Mouse (Mus musculus): ENCODE results near the gene Rab3c. TPM values are rescaled to one million over a fixed set of nuclear protein-coding genes. Genes with fewer than 3 reads are reported as not detected.

Rab3c gene
- polyA plus RNA-seq, 1 experiment from 2014 or later, result 0.31 TPM

- Histone ChIP-seq H3K9me3 (replicated peaks) (no peaks in the 10 kb centered on the region), H3K27me3 (ENCODE audit: low read depth, poor library complexity, severe bottlenecking) (peaks cover 9% of the 10 kb centered on the region), H3K36me3 (no peaks in the 10 kb centered on the region), H3K4me3 (no peak overlapping the region), H3K27ac (peak overlapping the region; percentile 50; the same call in 1 of the 2 replicates), H3K4me1 (peaks cover 17% of the 10 kb centered on the region)
- no peak for DNase-seq (ENCODE audit: low spot score)
- WGBS, result 88% methylated on average over 10 of the region's 10 CpGs
Measured at GRCm38 (mm10) chr13:110024381-110025161, 256.2 kb downstream of the Rab3c start.

- Histone ChIP-seq H3K4me1 (peaks cover 31% of the 10 kb centered on the region), H3K36me3 (no peaks in the 10 kb centered on the region), H3K9me3 (replicated peaks) (no peaks in the 10 kb centered on the region), H3K27me3 (ENCODE audit: low read depth, poor library complexity, severe bottlenecking) (peaks cover 16% of the 10 kb centered on the region), H3K27ac (no peak overlapping the region), H3K4me3 (no peak overlapping the region)
- peak; percentile 63 for DNase-seq (ENCODE audit: low spot score)
- 85% methylated on average over 5 of the region's 5 CpGs for WGBS
Measured at GRCm38 (mm10) chr13:110023031-110023430, 257.8 kb downstream of the Rab3c start.

DNA sequence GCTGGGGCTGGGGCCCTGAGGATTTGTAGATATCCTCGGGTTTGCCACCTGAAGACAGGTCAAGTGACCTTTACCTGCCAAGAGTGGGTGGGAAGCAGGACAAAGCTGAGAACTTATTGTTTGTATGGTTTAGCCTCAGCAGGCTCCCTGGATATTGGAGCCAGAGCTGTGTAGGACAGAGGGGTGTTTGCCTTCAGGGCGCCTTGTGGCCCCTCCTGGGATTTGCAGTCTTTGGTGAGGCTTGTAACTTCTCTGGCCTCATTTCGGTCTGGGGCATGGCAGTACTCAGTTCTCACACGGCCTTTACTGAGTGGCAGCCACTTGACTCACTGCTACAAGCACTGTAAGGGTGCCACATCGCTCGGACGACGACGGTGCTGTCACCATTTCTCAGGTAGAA is 261.0 kb downstream of the Rab3c start:
- H3K4me1 ChIP-seq, result peaks cover 35% of the 10 kb centered on the region
- H3K27ac ChIP-seq, result peak overlapping the region; percentile 36
- no peaks in the 10 kb centered on the region for H3K9me3 ChIP-seq (replicated peaks)
- H3K4me3 ChIP-seq, result peak overlapping the region; percentile 48; the same call in 1 of the 2 replicates
- no peaks in the 10 kb centered on the region for H3K36me3 ChIP-seq
- peaks cover 16% of the 10 kb centered on the region for H3K27me3 ChIP-seq (ENCODE audit: low read depth, poor library complexity, severe bottlenecking)
- no peak for DNase-seq (ENCODE audit: low spot score)
- WGBS, result 28% methylated on average over 9 of the region's 9 CpGs

DNA sequence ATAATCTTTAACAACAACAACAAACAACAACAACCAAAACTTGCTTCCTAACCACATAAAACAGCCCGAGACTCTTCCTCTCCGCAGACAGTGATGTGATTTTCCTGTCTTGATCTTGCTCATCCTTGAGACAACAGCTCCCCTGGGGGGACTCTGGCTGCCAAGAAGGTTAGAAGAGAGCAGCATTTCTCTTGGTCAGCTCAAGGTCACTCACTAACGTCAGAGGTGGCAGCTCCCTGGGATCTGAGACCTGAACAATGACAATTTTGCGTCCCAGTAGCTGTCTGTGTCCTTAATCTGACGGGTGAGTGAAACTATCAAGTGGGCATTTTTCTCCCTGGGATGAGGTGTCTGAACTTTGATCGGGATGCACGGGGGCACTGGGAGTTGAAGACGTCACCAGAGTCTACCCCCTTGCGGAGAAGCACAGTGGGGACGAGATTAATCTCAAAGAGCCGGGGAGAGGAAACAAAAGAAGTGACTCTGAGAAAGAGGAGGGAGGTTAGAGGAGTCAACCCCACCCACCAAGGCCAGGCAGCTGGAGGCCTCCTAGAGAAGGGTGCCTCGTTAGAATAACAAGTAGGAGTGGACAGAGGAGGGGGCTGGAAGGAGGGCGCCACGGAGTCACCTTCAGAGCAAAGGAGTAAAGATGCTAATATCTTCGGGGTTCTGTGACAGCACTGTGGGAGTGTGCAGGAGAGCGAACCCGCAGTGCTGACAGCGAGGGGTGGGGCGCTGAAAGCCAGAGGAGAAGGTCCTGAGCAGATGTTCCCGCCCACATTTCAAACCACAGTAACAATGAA is 261.7 kb downstream of the Rab3c start:
- Histone ChIP-seq H3K9me3 (replicated peaks) (no peaks in the 10 kb centered on the region), H3K36me3 (no peaks in the 10 kb centered on the region), H3K4me3 (peak overlapping the region; percentile 48), H3K4me1 (peaks cover 30% of the 10 kb centered on the region), H3K27me3 (ENCODE audit: low read depth, poor library complexity, severe bottlenecking) (peaks cover 16% of the 10 kb centered on the region), H3K27ac (peak overlapping the region; percentile 2; the same call in 1 of the 2 replicates)
- WGBS, result under 1% methylated on average over 20 of the region's 20 CpGs
- DNase-seq (ENCODE audit: low spot score), result no peak

GRCm38 (mm10) chr13:110018431-110018901 is 262.3 kb downstream of the Rab3c start:
- no peaks in the 10 kb centered on the region for H3K9me3 ChIP-seq (replicated peaks)
- peak; percentile 87 for DNase-seq (ENCODE audit: low spot score)
- peaks cover 16% of the 10 kb centered on the region for H3K27me3 ChIP-seq (ENCODE audit: low read depth, poor library complexity, severe bottlenecking)
- peak overlapping the region; percentile 48 for H3K4me3 ChIP-seq
- WGBS, result 1% methylated on average over 17 of the region's 17 CpGs
- H3K36me3 ChIP-seq, result no peaks in the 10 kb centered on the region
- 0 out of 2 replicates have a peak overlapping the region, but pooled peaks have one; percentile 38 for H3K27ac ChIP-seq
- peaks cover 27% of the 10 kb centered on the region for H3K4me1 ChIP-seq

GRCm38 (mm10) chr13:110012029-110012428 is 268.8 kb downstream of the Rab3c start:
- peaks cover 7% of the 10 kb centered on the region; the same call in 1 of the 2 replicates for H3K27me3 ChIP-seq (ENCODE audit: low read depth, poor library complexity, severe bottlenecking)
- WGBS, result 93% methylated on average over 4 of the region's 4 CpGs
- H3K4me3 ChIP-seq, result no peak overlapping the region
- H3K36me3 ChIP-seq, result no peaks in the 10 kb centered on the region
- no peak overlapping the region for H3K27ac ChIP-seq
- DNase-seq (ENCODE audit: low spot score), result no peak
- no peaks in the 10 kb centered on the region for H3K4me1 ChIP-seq
- H3K9me3 ChIP-seq (replicated peaks), result no peaks in the 10 kb centered on the region

- 88% methylated on average over 6 of the region's 6 CpGs for WGBS
Measured at GRCm38 (mm10) chr13:110010876-110011275, 269.9 kb downstream of the Rab3c start.

GRCm38 (mm10) chr13:110008539-110008938 is 272.3 kb downstream of the Rab3c start:
- 90% methylated on average over 8 of the region's 8 CpGs for WGBS
- H3K27ac ChIP-seq, result no peak overlapping the region
- H3K36me3 ChIP-seq, result no peaks in the 10 kb centered on the region
- H3K4me1 ChIP-seq, result peaks cover 9% of the 10 kb centered on the region
- H3K9me3 ChIP-seq (replicated peaks), result no peaks in the 10 kb centered on the region
- DNase-seq (ENCODE audit: low spot score), result no peak
- no peak overlapping the region for H3K4me3 ChIP-seq
- peaks cover 20% of the 10 kb centered on the region; the same call in 1 of the 2 replicates for H3K27me3 ChIP-seq (ENCODE audit: low read depth, poor library complexity, severe bottlenecking)

More at GRCm38 (mm10) chr13:110010876-110011275, 269.9 kb downstream of the Rab3c start:
- H3K9me3 ChIP-seq (replicated peaks), result no peaks in the 10 kb centered on the region
- no peak overlapping the region for H3K27ac ChIP-seq
- H3K27me3 ChIP-seq (ENCODE audit: low read depth, poor library complexity, severe bottlenecking), result peaks cover 17% of the 10 kb centered on the region; the same call in 1 of the 2 replicates
- no peak overlapping the region for H3K4me3 ChIP-seq
- DNase-seq (ENCODE audit: low spot score), result no peak
- H3K36me3 ChIP-seq, result no peaks in the 10 kb centered on the region
- peaks cover 6% of the 10 kb centered on the region for H3K4me1 ChIP-seq

DNA sequence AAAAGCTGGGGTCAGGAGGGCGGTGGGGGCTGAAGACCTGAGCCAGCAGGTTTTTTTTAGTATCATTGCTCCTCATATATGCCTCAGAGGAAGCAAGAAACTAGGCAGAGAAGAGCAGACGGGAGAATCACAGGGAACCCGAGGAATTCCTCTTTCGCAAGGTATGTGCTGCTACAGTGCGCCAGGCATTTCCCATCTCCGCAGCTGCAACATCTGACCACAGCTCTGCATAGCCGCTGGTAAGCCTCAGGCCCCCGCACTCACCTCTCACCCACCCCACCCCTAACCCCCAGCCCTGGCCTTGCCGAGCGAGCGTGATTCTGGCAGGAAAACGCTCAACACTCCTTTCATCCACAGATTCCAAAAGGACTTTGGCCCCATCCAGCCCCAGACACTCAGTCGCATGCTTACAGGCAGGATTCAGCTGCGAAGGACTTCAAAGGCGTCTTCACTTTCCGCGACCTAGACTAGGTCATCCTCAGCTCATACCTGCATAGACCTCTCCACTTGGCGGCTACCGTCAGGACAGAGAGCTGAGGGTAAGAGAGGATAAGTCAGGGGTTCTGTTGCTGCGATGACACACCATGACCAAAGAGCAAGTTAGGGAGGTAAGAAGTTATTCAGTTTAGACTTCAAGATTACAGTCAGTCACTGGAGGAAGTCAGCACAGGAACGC is 274.6 kb downstream of the Rab3c start:
- 37% methylated on average over 21 of the region's 21 CpGs for WGBS
- peaks cover 9% of the 10 kb centered on the region for H3K4me1 ChIP-seq
- H3K27ac ChIP-seq, result peak overlapping the region; percentile 42; the same call in 1 of the 2 replicates
- no peak for DNase-seq (ENCODE audit: low spot score)
- no peaks in the 10 kb centered on the region for H3K9me3 ChIP-seq (replicated peaks)
- H3K36me3 ChIP-seq, result no peaks in the 10 kb centered on the region
- H3K27me3 ChIP-seq (ENCODE audit: low read depth, poor library complexity, severe bottlenecking), result peaks cover 20% of the 10 kb centered on the region; the same call in 1 of the 2 replicates
- no peak overlapping the region for H3K4me3 ChIP-seq

Other genes starting within 250 kb of the Rab3c start
- 0.11 and 0.21 TPM in 2 replicates for gene Gapt, start 76.2 kb upstream of the Rab3c start, polyA plus RNA-seq (2016; fragmentation: Nextera tagmentation; extraction: Ambion mirVana)
- gene Plk2, start 114.0 kb upstream of the Rab3c start, polyA plus RNA-seq (2016; fragmentation: Nextera tagmentation; extraction: Ambion mirVana), result 73.9 and 85.7 TPM in 2 replicates